Mouse (Mus musculus) thymus, adult 2 months (tissue): ENCODE data around the gene Rnf212. TPM values are rescaled to one million over a fixed set of nuclear protein-coding genes. Genes with fewer than 3 reads are reported as not detected.

ENCODE experiments used
- DNase-seq: peaks from one replicate; pipeline ENCODE4 v3.0.0; 2021
- H3K27ac ChIP-seq: fragments of 200-500 bp; 2 replicates; pipeline ENCODE4 v1.5.1; 2012; ENCODE audit warnings: low read length, control low read depth; ENCODE audit not compliant: control insufficient read depth, insufficient read depth
- H3K27me3 ChIP-seq: fragments of 200-500 bp; 2 replicates; pipeline ENCODE4 v1.6.1; 2012; ENCODE audit warnings: mild to moderate bottlenecking, low read length, moderate library complexity, mixed read lengths; ENCODE audit not compliant: control insufficient read depth, insufficient read depth
- H3K36me3 ChIP-seq: fragments of 200-500 bp; 2 replicates; pipeline ENCODE4 v1.6.1; 2012; ENCODE audit warnings: mild to moderate bottlenecking, low read length, moderate library complexity; ENCODE audit not compliant: control insufficient read depth, insufficient read depth
- H3K4me1 ChIP-seq: fragments of 200-500 bp; replicated peaks from 2 replicates; pipeline ENCODE4 v1.6.1; 2012; ENCODE audit warnings: low read length; ENCODE audit not compliant: control insufficient read depth, insufficient read depth
- H3K4me3 ChIP-seq: fragments of 200-500 bp; 2 replicates; pipeline ENCODE4 v1.5.1; 2012; ENCODE audit warnings: mild to moderate bottlenecking, low read length, control low read depth, moderate library complexity; ENCODE audit not compliant: control insufficient read depth, insufficient read depth
- CTCF ChIP-seq: fragments of 200-500 bp; IDR thresholded peaks from 2 replicates; pipeline ENCODE4 v1.5.1; 2012; ENCODE audit warnings: mild to moderate bottlenecking, control low read depth, low read length, moderate library complexity, borderline replicate concordance; ENCODE audit not compliant: control insufficient read depth, poor library complexity, insufficient read depth; ENCODE audit errors: extremely low read depth
- POLR2A ChIP-seq: fragments of 200-500 bp; IDR thresholded peaks from 2 replicates; pipeline ENCODE4 v1.6.1; 2012; ENCODE audit warnings: mild to moderate bottlenecking, low read length, control low read depth, moderate library complexity; ENCODE audit not compliant: control insufficient read depth, poor library complexity, insufficient read depth; ENCODE audit errors: extremely low read depth
- WGBS: fragments of 180-500 bp; shearing (Covaris S2); methylation state at CpG from one replicate; pipeline ENCODE4 v1.1.7; 2018; 5-methylcytosine and 5-hydroxymethylcytosine counted together
- polyA plus RNA-seq: library from polyadenylated mRNA; depleted of rRNA; stranded (reverse); fragments of >200 nt; gene quantifications from 2 replicates; pipeline ENCODE4 v1.2.3, GENCODE M21; 2012

Rnf212 gene
- polyA plus RNA-seq, 1 experiment: 0.08 TPM

- TF ChIP-seq CTCF (no peak), POLR2A (no peak)
- no peaks in the 10 kb centered on the region for H3K4me1 ChIP-seq
- 88% methylated on average over 1 of the region's 1 CpGs for WGBS
- H3K4me3 ChIP-seq: no peak overlapping the region
- H3K36me3 ChIP-seq: no peaks in the 10 kb centered on the region
- no peaks in the 10 kb centered on the region for H3K27me3 ChIP-seq
- no peak for DNase-seq
- H3K27ac ChIP-seq: no peak overlapping the region
Measured at GRCm38 (mm10) chr5:108727425-108727824, 47.4 kb downstream of the Rnf212 start.

DNA sequence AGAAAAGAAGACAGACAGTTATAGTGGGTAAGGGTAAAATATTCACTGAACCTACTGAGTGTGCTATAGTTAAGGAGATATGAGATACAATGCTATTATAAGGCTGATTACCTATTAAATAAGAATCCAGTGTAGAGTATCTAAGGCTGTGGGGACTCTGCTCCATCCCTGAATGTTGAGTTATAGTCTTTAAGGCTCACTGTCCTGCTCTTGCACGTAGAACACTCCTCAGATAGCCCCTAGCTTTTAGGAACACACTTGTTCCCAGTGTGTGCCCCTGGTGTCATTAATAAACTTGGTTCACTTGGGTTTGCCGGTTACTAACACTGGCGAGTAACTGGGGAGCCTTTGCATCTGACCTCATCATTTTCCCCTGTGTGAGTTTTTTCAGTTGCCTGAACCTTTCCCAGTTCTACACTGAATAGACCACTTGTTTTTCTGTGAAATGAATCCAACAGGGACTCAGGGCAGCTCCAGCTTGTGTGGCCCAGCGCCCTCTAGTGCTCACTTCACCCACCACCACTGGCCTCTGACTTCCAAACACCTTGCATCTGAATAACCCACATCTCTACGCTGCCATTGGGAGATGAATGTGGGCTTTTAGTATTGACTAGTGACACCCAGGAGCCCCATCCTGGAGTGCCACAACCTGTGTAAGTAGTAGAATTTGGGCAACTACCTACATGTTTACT is 48.1 kb downstream of the Rnf212 start:
- Histone ChIP-seq H3K4me3 (no peak overlapping the region), H3K27me3 (no peaks in the 10 kb centered on the region), H3K36me3 (no peaks in the 10 kb centered on the region), H3K27ac (no peak overlapping the region), H3K4me1 (no peaks in the 10 kb centered on the region)
- DNase-seq: peak; percentile 48
- WGBS: 30% methylated on average over 5 of the region's 5 CpGs
- TF ChIP-seq CTCF (peak; percentile 28; the same call in 1 of the 2 replicates), POLR2A (no peak)

DNA sequence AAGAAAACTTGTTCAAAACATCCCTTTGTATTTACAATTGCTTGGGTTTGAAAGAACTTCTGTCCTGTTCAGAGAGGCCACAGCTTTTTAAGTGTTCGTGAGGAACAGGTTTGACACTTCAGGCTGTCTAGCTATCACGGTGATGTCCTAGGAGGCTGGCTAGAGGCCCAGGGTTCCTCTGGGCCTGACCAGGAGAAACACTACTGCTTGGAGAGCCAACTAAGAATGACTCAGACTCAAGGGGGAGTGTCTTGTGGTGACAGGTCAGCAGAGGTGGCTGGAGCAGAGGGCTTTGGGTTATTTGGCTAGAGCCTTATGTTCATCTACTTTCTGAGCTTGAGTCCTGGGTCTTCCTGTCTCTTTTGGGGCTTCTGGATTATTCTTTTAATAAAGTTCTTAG is 50.8 kb downstream of the Rnf212 start:
- no peak overlapping the region for H3K4me3 ChIP-seq
- no peaks in the 10 kb centered on the region for H3K27me3 ChIP-seq
- no peak overlapping the region for H3K27ac ChIP-seq
- no peak for DNase-seq
- 55% methylated on average over 2 of the region's 2 CpGs for WGBS
- TF ChIP-seq POLR2A (no peak), CTCF (no peak)
- no peaks in the 10 kb centered on the region for H3K4me1 ChIP-seq
- no peaks in the 10 kb centered on the region for H3K36me3 ChIP-seq

DNA sequence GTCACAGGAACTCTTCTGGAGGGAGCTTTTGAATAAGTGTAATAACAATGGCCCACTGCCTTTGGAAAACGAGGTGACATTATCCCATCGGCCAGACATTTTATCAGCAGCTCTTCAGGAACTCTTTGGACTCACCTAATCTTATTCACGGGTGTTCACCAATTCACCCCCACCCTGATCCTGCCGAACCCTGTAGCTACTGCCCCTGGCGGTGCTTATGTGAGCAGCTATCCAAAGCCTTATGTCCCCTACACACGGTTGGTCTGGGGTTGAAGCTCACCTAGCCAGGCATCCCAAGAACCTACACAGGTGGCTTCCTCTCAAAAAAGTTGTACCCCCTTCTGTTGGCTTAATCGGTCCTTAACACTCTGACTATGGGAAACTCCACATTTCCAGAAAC is 55.0 kb downstream of the Rnf212 start:
- DNase-seq: no peak
- 73% methylated on average over 7 of the region's 7 CpGs for WGBS
- TF ChIP-seq CTCF (no peak), POLR2A (no peak)
- Histone ChIP-seq H3K27ac (no peak overlapping the region), H3K4me1 (no peaks in the 10 kb centered on the region), H3K27me3 (no peaks in the 10 kb centered on the region), H3K36me3 (no peaks in the 10 kb centered on the region), H3K4me3 (no peak overlapping the region)

DNA sequence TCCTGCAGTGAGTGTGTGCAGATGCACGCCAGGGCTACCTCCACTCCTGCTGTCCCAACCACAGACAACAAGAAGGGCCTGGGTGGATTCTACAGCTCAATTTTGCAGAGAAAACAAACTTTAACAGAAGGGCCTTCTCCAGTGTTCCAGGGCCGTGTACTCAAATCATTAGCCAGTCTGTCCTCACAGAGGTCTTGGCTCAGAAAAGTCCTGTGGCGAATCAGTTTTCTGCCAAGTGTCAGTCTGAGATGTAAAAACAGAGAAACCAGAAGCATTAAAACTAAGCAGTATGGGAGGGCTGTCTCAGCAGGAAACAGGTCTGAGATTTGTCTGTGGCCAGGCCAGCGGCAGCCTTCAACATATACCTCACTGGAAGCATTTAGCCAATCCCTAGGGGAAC is 56.7 kb downstream of the Rnf212 start:
- no peak for TF ChIP-seq CTCF
- no peak for TF ChIP-seq POLR2A
- no peaks in the 10 kb centered on the region for H3K27me3 ChIP-seq
- 87% methylated on average over 4 of the region's 4 CpGs for WGBS

DNA sequence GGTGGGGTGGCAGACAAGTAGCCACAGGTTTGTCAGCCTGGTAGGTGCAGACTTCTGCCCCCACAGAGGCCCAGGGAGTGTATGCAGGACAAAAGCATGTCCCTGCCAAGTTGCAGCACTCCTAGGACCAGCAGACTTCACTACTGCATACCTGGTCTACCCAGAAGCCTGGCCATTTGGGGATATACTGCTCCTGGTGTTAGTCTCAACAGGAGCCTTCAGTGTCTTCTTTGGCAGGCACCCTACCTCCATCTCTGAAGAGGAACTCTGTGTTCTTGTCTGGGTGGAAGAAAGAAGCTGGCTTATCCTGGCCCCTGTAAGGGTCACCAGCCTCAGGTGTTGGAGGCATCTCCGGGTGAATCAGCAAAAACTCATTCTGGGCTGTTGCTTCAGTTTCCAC is 58.8 kb downstream of the Rnf212 start:
- no peak for DNase-seq

More for the DNA sequence above, 56.7 kb downstream of the Rnf212 start:
- Histone ChIP-seq H3K36me3 (no peaks in the 10 kb centered on the region), H3K4me1 (no peaks in the 10 kb centered on the region), H3K27ac (no peak overlapping the region), H3K4me3 (no peak overlapping the region)
- DNase-seq: no peak

GRCm38 (mm10) chr5:108714149-108714548 is 60.6 kb downstream of the Rnf212 start:
- Histone ChIP-seq H3K4me3 (no peak overlapping the region), H3K36me3 (no peaks in the 10 kb centered on the region), H3K27ac (no peak overlapping the region), H3K4me1 (no peaks in the 10 kb centered on the region), H3K27me3 (no peaks in the 10 kb centered on the region)
- no peak for DNase-seq
- WGBS: 75% methylated on average over 6 of the region's 6 CpGs
- TF ChIP-seq CTCF (no peak), POLR2A (no peak)

More for the DNA sequence above, 58.8 kb downstream of the Rnf212 start:
- H3K27me3 ChIP-seq: no peaks in the 10 kb centered on the region
- H3K4me3 ChIP-seq: no peak overlapping the region
- H3K27ac ChIP-seq: no peak overlapping the region
- no peaks in the 10 kb centered on the region for H3K4me1 ChIP-seq
- TF ChIP-seq CTCF (no peak), POLR2A (no peak)
- 88% methylated on average over 1 of the region's 1 CpGs for WGBS
- no peaks in the 10 kb centered on the region for H3K36me3 ChIP-seq
